Mouse (Mus musculus) lung, embryonic 14.5 days (tissue): ENCODE results near the gene St6galnac6. TPM values are rescaled to one million over a fixed set of nuclear protein-coding genes. Genes with fewer than 3 reads are reported as not detected.

ENCODE experiments used
- ATAC-seq: fragments of 200-750 bp; cut with Nextera tagmentation; 2 replicates; pipeline ENCODE4 v1.8.0; 2017; ENCODE audit warnings: mild to moderate bottlenecking, moderate TSS enrichment, moderate library complexity; ENCODE audit not compliant: insufficient read depth
- DNase-seq: peaks from one replicate; pipeline ENCODE4 v3.0.0-alpha.2; 2015
- H3K27ac ChIP-seq: fragments of 300-500 bp; sonication (generic); 2 replicates; pipeline ENCODE4 v1.5.1; 2014; ENCODE audit warnings: low read depth, mild to moderate bottlenecking, moderate library complexity
- H3K27me3 ChIP-seq: fragments of 300-500 bp; sonication (generic); 2 replicates; pipeline ENCODE4 v1.6.1; 2014; ENCODE audit warnings: low read length, control low read depth; ENCODE audit not compliant: insufficient read depth
- H3K36me3 ChIP-seq: fragments of 300-500 bp; sonication (generic); 2 replicates; pipeline ENCODE4 v1.6.1; 2014; ENCODE audit warnings: control low read depth; ENCODE audit not compliant: insufficient read depth
- H3K4me1 ChIP-seq: fragments of 300-500 bp; sonication (generic); 2 replicates; pipeline ENCODE4 v1.6.1; 2014; ENCODE audit warnings: antibody characterized with exemption, control low read depth; ENCODE audit not compliant: insufficient read depth
- H3K4me2 ChIP-seq: fragments of 300-500 bp; sonication (generic); 2 replicates; pipeline ENCODE4 v1.6.1; 2014; ENCODE audit warnings: mild to moderate bottlenecking
- H3K4me3 ChIP-seq: fragments of 300-500 bp; sonication (generic); 2 replicates; pipeline ENCODE4 v1.5.1; 2014; ENCODE audit warnings: low read depth, low read length
- H3K9ac ChIP-seq: fragments of 300-500 bp; sonication (generic); 2 replicates; pipeline ENCODE4 v1.6.1; 2014
- H3K9me3 ChIP-seq: fragments of 300-500 bp; sonication (generic); 2 replicates; pipeline ENCODE4 v1.6.1; 2016; ENCODE audit warnings: low read depth, low read length, control low read depth
- CTCF ChIP-seq: IDR thresholded peaks from 2 replicates; pipeline ENCODE4 v1.5.1; 2016; ENCODE audit warnings: antibody characterized with exemption, low read depth
- WGBS: fragments of 180-500 bp; shearing (Covaris S2); extraction: QIAGEN DNeasy Blood & Tissue Kit; methylation state at CpG from one replicate; pipeline ENCODE4 v1.1.7; 2014; 5-methylcytosine and 5-hydroxymethylcytosine counted together
- microRNA counts: library from miRNA; unstranded; fragments of <30 nt; microRNA quantifications from one replicate; lab custom pipeline; 2016
- microRNA-seq: library from miRNA; unstranded; fragments of <30 nt; microRNA quantifications from one replicate; pipeline ENCODE4, GENCODE M21; 2016; ENCODE audit warnings: borderline number of aligned reads
- polyA plus RNA-seq: library from polyadenylated mRNA; unstranded; fragments of >200 nt; fragmentation: Nextera tagmentation; extraction: Ambion mirVana; gene quantifications from 2 replicates; pipeline ENCODE4 v1.2.1, GENCODE M21; 2014

Gene St6galnac6
- polyA plus RNA-seq, 1 experiment from 2014 or later = 11.1 TPM

- 48% methylated on average over 11 of the region's 11 CpGs for WGBS
- TF ChIP-seq CTCF = no peak
- H3K9ac ChIP-seq = no peak overlapping the region
- H3K9me3 ChIP-seq = no peaks in the 10 kb centered on the region
- no peaks in the 10 kb centered on the region for H3K27me3 ChIP-seq
- no peak overlapping the region for H3K4me3 ChIP-seq
- no peak for ATAC-seq
- no peak overlapping the region for H3K27ac ChIP-seq
- no peaks in the 10 kb centered on the region for H3K4me1 ChIP-seq
- no peak overlapping the region for H3K4me2 ChIP-seq
- peaks cover 31% of the 10 kb centered on the region for H3K36me3 ChIP-seq
- DNase-seq = no peak
Observed at GRCm38 (mm10) chr2:32667775-32668174, 68.3 kb downstream of the St6galnac6 start.

GRCm38 (mm10) chr2:32668176-32668575 lies 68.7 kb downstream of the St6galnac6 start:
- Histone ChIP-seq H3K9ac (no peak overlapping the region; the same call in 1 of the 2 replicates), H3K4me3 (no peak overlapping the region), H3K4me2 (no peak overlapping the region), H3K27me3 (no peaks in the 10 kb centered on the region), H3K4me1 (no peaks in the 10 kb centered on the region), H3K9me3 (no peaks in the 10 kb centered on the region), H3K36me3 (peaks cover 35% of the 10 kb centered on the region), H3K27ac (no peak overlapping the region)
- WGBS = 88% methylated on average over 7 of the region's 7 CpGs
- ATAC-seq = no peak
- no peak for TF ChIP-seq CTCF
- DNase-seq = no peak

- no peak overlapping the region for H3K9ac ChIP-seq
- ATAC-seq = no peak
- H3K4me1 ChIP-seq = no peaks in the 10 kb centered on the region
- no peaks in the 10 kb centered on the region for H3K27me3 ChIP-seq
- no peak for DNase-seq
- no peak for TF ChIP-seq CTCF
- H3K9me3 ChIP-seq = no peaks in the 10 kb centered on the region
- H3K27ac ChIP-seq = no peak overlapping the region
- peaks cover 48% of the 10 kb centered on the region for H3K36me3 ChIP-seq
- H3K4me3 ChIP-seq = no peak overlapping the region
- WGBS = 59% methylated on average over 3 of the region's 3 CpGs
- no peak overlapping the region for H3K4me2 ChIP-seq
Observed at GRCm38 (mm10) chr2:32669876-32670275, 70.4 kb downstream of the St6galnac6 start.

MicroRNAs encoded within 50 kb of the gene (microRNA counts, 519-probe panel; counts per million panel counts)
- 30.5 counts per million for microRNA mmu-miR-1954 (lab: Ali Mortazavi, UCI)

Small RNA genes within 50 kb of the gene (microRNA-seq; reads per million reads assigned to microRNA genes)
- gene Mir1954 = not detected

Other genes starting within 250 kb of the St6galnac6 start
- 46.1 and 51.9 TPM in 2 replicates for gene Ciz1, start 247.4 kb upstream of the St6galnac6 start, polyA plus RNA-seq
- 14.9 and 17.5 TPM in 2 replicates for gene Dnm1, start 246.4 kb upstream of the St6galnac6 start, polyA plus RNA-seq
- 32.4 and 33.3 TPM in 2 replicates for gene 1110008P14Rik, start 217.8 kb upstream of the St6galnac6 start, polyA plus RNA-seq
- 1.6 TPM in 1 of 2 replicates, not detected in the other for gene Lcn2, start 211.5 kb upstream of the St6galnac6 start, polyA plus RNA-seq
- 28.0 and 28.2 TPM in 2 replicates for gene Ptges2, start 203.8 kb upstream of the St6galnac6 start, polyA plus RNA-seq
- gene Naif1, start 149.3 kb upstream of the St6galnac6 start, polyA plus RNA-seq = 5.7 and 6.5 TPM in 2 replicates
- 16.3 and 19.5 TPM in 2 replicates for gene Slc25a25, start 148.3 kb upstream of the St6galnac6 start, polyA plus RNA-seq
- gene Fam102a, start 64.4 kb upstream of the St6galnac6 start, polyA plus RNA-seq = 18.4 and 19.9 TPM in 2 replicates
- gene Dpm2, start 28.9 kb upstream of the St6galnac6 start, polyA plus RNA-seq = 94.9 and 98.5 TPM in 2 replicates
- gene Pip5kl1, start 24.9 kb upstream of the St6galnac6 start, polyA plus RNA-seq = 0.50 and 0.70 TPM in 2 replicates
- gene 9430097D07Rik, start 24.0 kb upstream of the St6galnac6 start, polyA plus RNA-seq = 0.20 TPM in 1 of 2 replicates, not detected in the other
- gene St6galnac4, start 12.6 kb upstream of the St6galnac6 start, polyA plus RNA-seq = 22.0 and 23.8 TPM in 2 replicates
- 34.3 and 35.8 TPM in 2 replicates for gene Ak1, start 22.0 kb downstream of the St6galnac6 start, polyA plus RNA-seq
- 91.1 and 98.5 TPM in 2 replicates for gene Eng, start 46.9 kb downstream of the St6galnac6 start, polyA plus RNA-seq
- gene Fpgs, start 104.4 kb downstream of the St6galnac6 start, polyA plus RNA-seq = 28.4 and 32.7 TPM in 2 replicates
- 81.7 and 84.3 TPM in 2 replicates for gene Cdk9, start 113.4 kb downstream of the St6galnac6 start, polyA plus RNA-seq
- gene Sh2d3c, start 121.3 kb downstream of the St6galnac6 start, polyA plus RNA-seq = 37.6 and 38.8 TPM in 2 replicates
- gene 6330409D20Rik, start 141.3 kb downstream of the St6galnac6 start, polyA plus RNA-seq = 0.20 TPM in 1 of 2 replicates, not detected in the other
- 66.2 and 71.0 TPM in 2 replicates for gene Tor2a, start 157.5 kb downstream of the St6galnac6 start, polyA plus RNA-seq
- gene Ttc16, start 175.9 kb downstream of the St6galnac6 start, polyA plus RNA-seq = 0.15 and 0.33 TPM in 2 replicates
- gene Ptrh1, start 176.1 kb downstream of the St6galnac6 start, polyA plus RNA-seq = 2.7 and 4.4 TPM in 2 replicates
- gene Cfap157, start 184.7 kb downstream of the St6galnac6 start, polyA plus RNA-seq = 0.11 and 0.33 TPM in 2 replicates
- 20.7 and 22.2 TPM in 2 replicates for gene Stxbp1, start 247.5 kb downstream of the St6galnac6 start, polyA plus RNA-seq